Mouse (Mus musculus): ENCODE data around the gene Vmn2r81. TPM values are rescaled to one million over a fixed set of nuclear protein-coding genes. Genes with fewer than 3 reads are reported as not detected.
"Not testable (repeated sequence)": the region's sequence is repeated elsewhere in the genome, so short reads cannot be mapped to it uniquely, and the experiment has no call there.

Vmn2r81 gene
- not detected for total RNA-seq (2021)
- long read RNA-seq, experiment 1, result 0 reads
- long read RNA-seq, experiment 2, result 0 reads

DNA sequence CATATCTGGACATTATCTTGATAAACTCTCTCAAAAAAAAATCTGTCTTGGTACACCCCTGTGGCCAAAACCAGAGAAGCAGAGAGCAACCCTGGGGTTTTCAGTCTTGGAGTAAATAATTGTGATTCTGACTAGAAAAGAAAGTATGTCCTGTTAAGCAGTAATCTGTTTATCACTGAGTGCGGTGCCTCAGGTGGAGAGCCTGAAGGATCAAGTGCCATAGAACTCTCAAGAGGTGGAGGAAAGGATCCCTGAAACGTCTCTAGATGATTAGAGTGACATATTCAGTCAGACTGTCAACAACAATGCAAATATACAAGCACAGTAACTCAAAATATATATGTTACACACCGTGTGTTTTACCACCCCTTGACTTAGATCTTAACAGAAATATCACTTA, at the start of gene Vmn2r81:
Vmn2r81 (plus strand) TSS at position 301 of the 400 bp plus-strand sequence.
- not testable (repeated sequence) for DNase-seq (ENCODE audit: low spot score in 2 of 2)

DNA sequence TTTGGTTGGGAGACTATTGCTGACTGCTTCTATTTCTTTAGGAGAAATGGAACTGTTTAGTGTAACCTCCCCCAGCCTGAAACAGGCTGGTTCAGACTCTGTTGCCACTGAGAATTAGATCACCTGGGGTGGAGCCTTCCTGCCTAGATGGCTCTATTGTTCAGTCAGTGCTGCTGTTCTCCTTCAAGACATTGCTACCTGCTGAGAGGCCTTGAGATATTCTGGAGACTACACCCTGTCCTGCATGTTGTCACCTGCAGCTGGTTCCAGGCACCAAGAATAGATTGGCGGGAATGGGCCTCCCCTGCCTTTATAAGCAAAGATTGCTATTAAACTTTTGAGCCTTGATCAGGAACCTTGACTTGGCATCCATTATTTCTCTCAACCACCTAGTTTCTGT, 47.5 kb upstream of the Vmn2r81 start:
- not testable (repeated sequence) for DNase-seq (ENCODE audit: low spot score in 2 of 2)

- DNase-seq (ENCODE audit: low spot score in 2 of 2), result no peak
Measured at GRCm38 (mm10) chr10:79220432-79220831, 27.1 kb upstream of the Vmn2r81 start.

DNA sequence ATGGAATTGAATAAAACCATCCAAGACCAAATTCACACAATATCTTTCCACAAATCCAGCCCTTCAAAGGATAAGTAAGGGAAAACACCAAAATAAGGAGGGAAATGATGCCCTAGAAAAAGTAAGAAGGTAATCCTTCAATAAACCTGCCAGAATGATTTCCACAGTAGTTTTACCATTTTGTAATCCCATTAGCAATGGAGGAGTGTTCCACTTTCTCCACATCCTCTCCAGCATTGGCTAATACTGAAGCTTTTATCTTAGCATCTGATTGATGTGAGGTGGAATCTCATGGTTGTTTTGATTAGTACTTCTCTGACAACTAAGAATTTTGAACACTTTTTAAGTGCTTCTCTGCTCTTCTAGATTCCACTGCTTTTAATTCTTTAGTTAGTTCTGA, 25.9 kb upstream of the Vmn2r81 start:
- DNase-seq (ENCODE audit: low spot score in 2 of 2), result no peak

DNA sequence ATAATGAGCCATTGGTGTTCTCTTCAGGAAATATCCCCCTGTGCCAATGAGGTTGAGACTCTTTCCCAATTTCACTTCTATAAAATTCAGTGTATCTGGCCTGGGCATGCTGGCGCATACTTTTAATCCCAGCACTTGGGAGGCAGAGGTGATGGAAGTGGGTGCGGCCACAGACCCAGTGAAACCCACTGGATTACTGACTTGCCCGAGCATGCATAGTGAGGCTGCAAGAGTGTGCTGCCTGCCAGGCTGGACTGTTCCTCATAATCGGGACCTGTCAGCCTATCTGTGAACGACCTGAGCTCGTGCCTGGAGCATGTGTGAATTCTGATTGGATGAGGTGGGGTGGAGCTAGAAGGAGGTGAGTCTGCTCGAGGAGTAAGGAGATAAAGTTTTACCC, 25.3 kb upstream of the Vmn2r81 start:
- no peak for DNase-seq (ENCODE audit: low spot score in 2 of 2)

DNA sequence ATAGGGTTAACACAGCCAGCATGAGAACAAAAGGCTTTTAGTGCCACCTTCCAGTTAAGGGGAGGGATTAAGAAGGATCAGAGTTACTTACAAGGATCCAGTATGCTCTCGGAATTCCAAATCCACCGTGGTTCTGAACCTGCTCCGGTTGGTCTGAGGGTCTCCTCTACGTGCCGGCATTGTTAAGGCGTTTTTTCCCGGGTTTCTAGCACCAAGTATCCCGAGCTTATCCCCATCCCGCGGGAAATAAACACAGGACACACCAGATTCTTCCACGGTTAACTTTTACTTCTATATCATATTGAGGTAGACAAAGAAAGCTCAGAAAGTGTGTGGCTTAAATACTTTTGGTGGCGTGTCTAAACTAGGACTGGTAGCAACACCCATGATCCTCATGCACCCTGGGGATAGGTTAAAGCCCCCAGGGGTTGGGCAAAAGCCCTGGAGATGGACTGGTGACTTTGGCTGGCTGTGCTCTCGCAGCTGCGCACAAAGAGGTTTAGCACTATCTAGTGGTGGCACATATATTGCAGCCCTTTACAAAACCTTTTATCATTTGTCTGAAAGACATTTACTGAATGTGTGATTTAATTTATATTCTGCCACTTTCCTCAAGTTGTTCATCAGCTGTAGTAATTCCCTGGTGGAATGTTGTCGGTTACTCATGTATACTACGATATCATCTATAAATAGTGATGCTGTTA, 74.7 kb downstream of the Vmn2r81 start:
- DNase-seq (ENCODE audit: low spot score in 2 of 2), result not testable (repeated sequence)

DNA sequence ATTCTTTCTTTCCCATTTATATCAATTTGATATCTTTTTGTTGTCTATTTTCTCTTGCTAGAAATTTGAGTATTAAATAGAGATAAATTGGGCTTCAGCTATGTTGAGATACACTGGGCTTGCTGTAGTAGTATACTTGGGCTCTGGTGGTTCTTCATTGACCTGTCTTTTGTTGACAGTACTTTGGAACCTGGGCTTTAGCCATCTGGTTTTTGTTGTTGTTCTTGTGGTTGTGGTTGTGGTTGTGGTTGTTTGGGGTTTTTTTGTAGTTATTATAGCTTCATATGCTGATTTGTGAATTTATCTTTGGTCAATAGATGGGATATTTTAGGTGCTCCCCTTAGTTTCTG, 75.2 kb downstream of the Vmn2r81 start:
- no peak for DNase-seq (ENCODE audit: low spot score in 2 of 2)

Other genes with a start within 250 kb of the Vmn2r81 start
- gene Olfr1351, start 235.2 kb upstream of the Vmn2r81 start, total RNA-seq (2021), result not detected
- not detected for gene Olfr57, start 219.0 kb upstream of the Vmn2r81 start, total RNA-seq (2021)
- gene 2610008E11Rik, start 150.1 kb upstream of the Vmn2r81 start, total RNA-seq (2021), result 10 to 100 TPM; 17.4 to 19.3 TPM
- not detected for gene Vmn2r80, start 98.9 kb upstream of the Vmn2r81 start, total RNA-seq (2021)
- gene Vmn2r82, start 108.8 kb downstream of the Vmn2r81 start, total RNA-seq (2021), result not detected
- not detected for gene Vmn2r83, start 221.0 kb downstream of the Vmn2r81 start, total RNA-seq (2021)